Mouse (Mus musculus) kidney, embryonic 14.5 days (tissue): ENCODE data around the gene Ush1c. TPM values are rescaled to one million over a fixed set of nuclear protein-coding genes. Genes with fewer than 3 reads are reported as not detected.
A peak's percentile ranks its signal among the peaks of the same experiment; 100 is the strongest.

Source experiments
- ATAC-seq: fragments of 200-750 bp; cut with Nextera tagmentation; 2 replicates; pipeline ENCODE4 v1.8.0; 2017; ENCODE audit warnings: moderate number of reproducible peaks, mild to moderate bottlenecking, moderate TSS enrichment, moderate library complexity; ENCODE audit not compliant: low FRiP score, low TSS enrichment
- H3K27ac ChIP-seq: fragments of 300-500 bp; sonication (generic); 2 replicates; pipeline ENCODE4 v1.5.1; 2014; ENCODE audit warnings: low read depth, mild to moderate bottlenecking, low read length, moderate library complexity, mixed read lengths
- H3K27me3 ChIP-seq: fragments of 300-500 bp; sonication (generic); 2 replicates; pipeline ENCODE4 v1.6.1; 2014; ENCODE audit warnings: mild to moderate bottlenecking, low read length; ENCODE audit not compliant: control insufficient read depth, insufficient read depth
- H3K36me3 ChIP-seq: fragments of 300-500 bp; sonication (generic); 2 replicates; pipeline ENCODE4 v1.6.1; 2014; ENCODE audit warnings: low read length, mixed read lengths; ENCODE audit not compliant: control insufficient read depth, insufficient read depth
- H3K4me1 ChIP-seq: fragments of 300-500 bp; sonication (generic); 2 replicates; pipeline ENCODE4 v1.6.1; 2014; ENCODE audit warnings: low read length, mixed read lengths; ENCODE audit not compliant: control insufficient read depth, insufficient read depth
- H3K4me2 ChIP-seq: fragments of 300-500 bp; sonication (generic); replicated peaks from 2 replicates; pipeline ENCODE4 v1.6.1; 2014; ENCODE audit warnings: low read depth, mild to moderate bottlenecking, low read length
- H3K4me3 ChIP-seq: fragments of 300-500 bp; sonication (generic); 2 replicates; pipeline ENCODE4 v1.5.1; 2014; ENCODE audit warnings: mild to moderate bottlenecking, low read length
- H3K9ac ChIP-seq: fragments of 300-500 bp; sonication (generic); 2 replicates; pipeline ENCODE4 v1.6.1; 2014; ENCODE audit warnings: low read depth, mild to moderate bottlenecking, low read length, moderate library complexity
- H3K9me3 ChIP-seq: fragments of 300-500 bp; sonication (generic); 2 replicates; pipeline ENCODE4 v1.6.1; 2016; ENCODE audit warnings: low read length; ENCODE audit not compliant: control insufficient read depth
- WGBS: fragments of 180-500 bp; shearing (Covaris S2); extraction: QIAGEN DNeasy Blood & Tissue Kit; methylation state at CpG from one replicate; pipeline ENCODE4 v1.1.7; 2014; 5-methylcytosine and 5-hydroxymethylcytosine counted together
- polyA plus RNA-seq: library from polyadenylated mRNA; unstranded; fragments of >200 nt; fragmentation: Nextera tagmentation; extraction: Ambion mirVana; gene quantifications from 2 replicates; pipeline ENCODE4 v1.2.1, GENCODE M21; 2014

The Ush1c gene
- polyA plus RNA-seq, 1 experiment from 2014 or later: 8.7 TPM

- Histone ChIP-seq H3K4me1 (no peaks in the 10 kb centered on the region), H3K27me3 (no peaks in the 10 kb centered on the region), H3K36me3 (no peaks in the 10 kb centered on the region), H3K9ac (no peak overlapping the region), H3K4me2 (no peak overlapping the region), H3K4me3 (no peak overlapping the region), H3K9me3 (no peaks in the 10 kb centered on the region), H3K27ac (no peak overlapping the region)
- ATAC-seq: no peak
- 31% methylated on average over 7 of the region's 7 CpGs for WGBS
Measured at GRCm38 (mm10) chr7:46226253-46226652, 12.1 kb downstream of the Ush1c start.

- Histone ChIP-seq H3K36me3 (no peaks in the 10 kb centered on the region), H3K27ac (no peak overlapping the region), H3K27me3 (no peaks in the 10 kb centered on the region), H3K4me3 (no peak overlapping the region), H3K4me2 (no peak overlapping the region), H3K9ac (no peak overlapping the region), H3K9me3 (no peaks in the 10 kb centered on the region), H3K4me1 (no peaks in the 10 kb centered on the region)
- ATAC-seq: no peak
- WGBS: 66% methylated on average over 8 of the region's 8 CpGs
Measured at GRCm38 (mm10) chr7:46220591-46221129, 17.6 kb downstream of the Ush1c start.

- Histone ChIP-seq H3K4me2 (no peak overlapping the region), H3K36me3 (no peaks in the 10 kb centered on the region), H3K9me3 (no peaks in the 10 kb centered on the region), H3K9ac (no peak overlapping the region), H3K4me3 (no peak overlapping the region), H3K27me3 (no peaks in the 10 kb centered on the region), H3K4me1 (no peaks in the 10 kb centered on the region), H3K27ac (no peak overlapping the region)
- peak; percentile 87 for ATAC-seq
- 6% methylated on average over 11 of the region's 11 CpGs for WGBS
Measured at GRCm38 (mm10) chr7:46218415-46218814, 19.9 kb downstream of the Ush1c start.

GRCm38 (mm10) chr7:46216481-46216880, 21.8 kb downstream of the Ush1c start:
- H3K9me3 ChIP-seq: no peaks in the 10 kb centered on the region
- no peaks in the 10 kb centered on the region for H3K36me3 ChIP-seq
- no peaks in the 10 kb centered on the region for H3K27me3 ChIP-seq
- H3K9ac ChIP-seq: no peak overlapping the region
- no peak overlapping the region for H3K4me3 ChIP-seq
- 34% methylated on average over 2 of the region's 2 CpGs for WGBS
- no peak overlapping the region for H3K4me2 ChIP-seq
- ATAC-seq: no peak
- H3K27ac ChIP-seq: no peak overlapping the region
- no peaks in the 10 kb centered on the region for H3K4me1 ChIP-seq

- H3K36me3 ChIP-seq: no peaks in the 10 kb centered on the region
- no peaks in the 10 kb centered on the region for H3K27me3 ChIP-seq
- no peak overlapping the region for H3K4me3 ChIP-seq
- H3K4me1 ChIP-seq: no peaks in the 10 kb centered on the region
- H3K4me2 ChIP-seq: no peak overlapping the region
- WGBS: 87% methylated on average over 6 of the region's 6 CpGs
- no peak overlapping the region for H3K9ac ChIP-seq
- no peak overlapping the region for H3K27ac ChIP-seq
- ATAC-seq: no peak
- no peaks in the 10 kb centered on the region for H3K9me3 ChIP-seq
Measured at GRCm38 (mm10) chr7:46210276-46210675, 28.0 kb downstream of the Ush1c start.

- Histone ChIP-seq H3K4me2 (no peak overlapping the region), H3K27ac (no peak overlapping the region), H3K36me3 (no peaks in the 10 kb centered on the region), H3K4me1 (no peaks in the 10 kb centered on the region), H3K9ac (no peak overlapping the region), H3K4me3 (no peak overlapping the region), H3K27me3 (no peaks in the 10 kb centered on the region), H3K9me3 (no peaks in the 10 kb centered on the region)
- no peak for ATAC-seq
- 91% methylated on average over 8 of the region's 8 CpGs for WGBS
Measured at GRCm38 (mm10) chr7:46208131-46208530, 30.2 kb downstream of the Ush1c start.

GRCm38 (mm10) chr7:46204775-46205174, 33.5 kb downstream of the Ush1c start:
- Histone ChIP-seq H3K27ac (no peak overlapping the region), H3K36me3 (no peaks in the 10 kb centered on the region), H3K27me3 (no peaks in the 10 kb centered on the region), H3K9ac (no peak overlapping the region), H3K4me3 (no peak overlapping the region), H3K9me3 (no peaks in the 10 kb centered on the region), H3K4me2 (no peak overlapping the region), H3K4me1 (no peaks in the 10 kb centered on the region; the same call in 1 of the 2 replicates)
- no peak for ATAC-seq
- WGBS: 73% methylated on average over 6 of the region's 6 CpGs

GRCm38 (mm10) chr7:46204046-46204471, 34.2 kb downstream of the Ush1c start:
- no peak for ATAC-seq
- Histone ChIP-seq H3K27ac (no peak overlapping the region), H3K4me3 (no peak overlapping the region), H3K27me3 (no peaks in the 10 kb centered on the region), H3K9ac (no peak overlapping the region), H3K9me3 (no peaks in the 10 kb centered on the region), H3K36me3 (no peaks in the 10 kb centered on the region), H3K4me1 (no peaks in the 10 kb centered on the region; the same call in 1 of the 2 replicates), H3K4me2 (no peak overlapping the region)
- WGBS: 25% methylated on average over 11 of the region's 11 CpGs

- no peaks in the 10 kb centered on the region for H3K9me3 ChIP-seq
- no peak overlapping the region for H3K27ac ChIP-seq
- H3K4me2 ChIP-seq: no peak overlapping the region
- 16% methylated on average over 14 of the region's 14 CpGs for WGBS
- ATAC-seq: peak; percentile 69
- no peaks in the 10 kb centered on the region for H3K27me3 ChIP-seq
- no peak overlapping the region for H3K9ac ChIP-seq
- no peak overlapping the region for H3K4me3 ChIP-seq
- H3K36me3 ChIP-seq: no peaks in the 10 kb centered on the region
- H3K4me1 ChIP-seq: no peaks in the 10 kb centered on the region; the same call in 1 of the 2 replicates
Measured at GRCm38 (mm10) chr7:46201649-46202048, 36.7 kb downstream of the Ush1c start.
